Mouse (Mus musculus) testis, adult 2 months (tissue): ENCODE measurements at regions not wholly inside any gene's neighbourhood (a gene's known extent, or its start where the extent isn't known, plus 50 kb on each side); places are given as distances from the start of the nearest gene placed in this dataset.
"Not testable (repeated sequence)": the region's sequence is repeated elsewhere in the genome, so short reads cannot be mapped to it uniquely, and the experiment has no call there.

Source experiments
- H3K27ac ChIP-seq: fragments of 200-500 bp; 2 replicates; pipeline ENCODE4 v1.5.1; 2012; ENCODE audit warnings: low read depth, low read length; ENCODE audit not compliant: control insufficient read depth, insufficient read depth
- H3K27me3 ChIP-seq: fragments of 200-500 bp; 2 replicates; pipeline ENCODE4 v1.6.1; 2012; ENCODE audit warnings: mild to moderate bottlenecking, low read length, moderate library complexity; ENCODE audit not compliant: control insufficient read depth, insufficient read depth
- H3K36me3 ChIP-seq: fragments of 200-500 bp; 2 replicates; pipeline ENCODE4 v1.6.1; 2012; ENCODE audit warnings: mild to moderate bottlenecking, low read length; ENCODE audit not compliant: control insufficient read depth, insufficient read depth
- H3K4me1 ChIP-seq: fragments of 200-500 bp; 2 replicates; pipeline ENCODE4 v1.6.1; 2012; ENCODE audit warnings: low read length; ENCODE audit not compliant: control insufficient read depth, insufficient read depth
- H3K4me3 ChIP-seq: fragments of 200-500 bp; 2 replicates; pipeline ENCODE4 v1.5.1; 2012; ENCODE audit warnings: low read depth, mild to moderate bottlenecking, low read length, moderate library complexity, mixed read lengths; ENCODE audit not compliant: control insufficient read depth
- CTCF ChIP-seq: fragments of 200-500 bp; IDR thresholded peaks from 2 replicates; pipeline ENCODE4 v1.5.1; 2012; ENCODE audit warnings: low read depth, mild to moderate bottlenecking, inconsistent platforms, low read length, moderate library complexity; ENCODE audit not compliant: control insufficient read depth, insufficient read depth, insufficient replicate concordance
- POLR2A ChIP-seq: fragments of 200-500 bp; IDR thresholded peaks from 2 replicates; pipeline ENCODE4 v1.6.1; 2012; ENCODE audit warnings: low read depth, mild to moderate bottlenecking, inconsistent platforms, low read length, moderate library complexity; ENCODE audit not compliant: control insufficient read depth

DNA sequence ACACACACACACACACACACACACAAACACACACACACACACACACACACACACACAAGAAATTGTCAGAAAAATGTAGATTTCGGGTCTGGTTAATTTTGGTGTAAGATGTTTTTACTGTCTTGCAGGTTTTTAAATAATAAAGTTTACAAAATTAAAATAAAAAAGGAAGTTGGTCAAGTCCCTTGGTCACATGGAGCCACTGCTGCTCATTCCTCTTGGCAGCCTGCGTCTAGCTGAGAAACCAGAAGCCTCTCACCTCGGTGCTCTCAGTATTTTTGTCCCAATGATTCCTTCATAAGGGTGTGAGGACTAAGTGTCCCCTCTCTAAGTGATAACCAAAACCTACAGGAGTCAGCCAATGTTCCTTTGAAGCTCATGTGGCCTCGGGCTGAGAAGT, 76.8 kb upstream of the Smg1 start:
- Histone ChIP-seq H3K4me3 (no peak overlapping the region), H3K36me3 (no peaks in the 10 kb centered on the region), H3K4me1 (no peaks in the 10 kb centered on the region), H3K27me3 (no peaks in the 10 kb centered on the region), H3K27ac (no peak overlapping the region)
- no peak for TF ChIP-seq CTCF
- TF ChIP-seq POLR2A: no peak

GRCm38 (mm10) chr7:118318432-118319135, 75.1 kb upstream of the Smg1 start:
- H3K36me3 ChIP-seq: no peaks in the 10 kb centered on the region
- H3K27me3 ChIP-seq: no peaks in the 10 kb centered on the region
- no peak overlapping the region for H3K4me3 ChIP-seq
- TF ChIP-seq POLR2A (no peak), CTCF (no peak)
- H3K27ac ChIP-seq: no peak overlapping the region
- H3K4me1 ChIP-seq: no peaks in the 10 kb centered on the region

- H3K27ac ChIP-seq, H3K36me3 ChIP-seq, H3K27me3 ChIP-seq, H3K4me1 ChIP-seq, H3K4me3 ChIP-seq: not testable (repeated sequence)
Measured at GRCm38 (mm10) chr7:118314886-118315285, 71.4 kb upstream of the Smg1 start.

- H3K36me3 ChIP-seq: no peaks in the 10 kb centered on the region
- no peaks in the 10 kb centered on the region; the same call in 1 of the 2 replicates for H3K4me1 ChIP-seq
- H3K27ac ChIP-seq: no peak overlapping the region
- no peaks in the 10 kb centered on the region for H3K27me3 ChIP-seq
- no peak overlapping the region for H3K4me3 ChIP-seq
- TF ChIP-seq CTCF (no peak), POLR2A (no peak)
Measured at GRCm38 (mm10) chr7:118314228-118314658, 70.8 kb upstream of the Smg1 start.

DNA sequence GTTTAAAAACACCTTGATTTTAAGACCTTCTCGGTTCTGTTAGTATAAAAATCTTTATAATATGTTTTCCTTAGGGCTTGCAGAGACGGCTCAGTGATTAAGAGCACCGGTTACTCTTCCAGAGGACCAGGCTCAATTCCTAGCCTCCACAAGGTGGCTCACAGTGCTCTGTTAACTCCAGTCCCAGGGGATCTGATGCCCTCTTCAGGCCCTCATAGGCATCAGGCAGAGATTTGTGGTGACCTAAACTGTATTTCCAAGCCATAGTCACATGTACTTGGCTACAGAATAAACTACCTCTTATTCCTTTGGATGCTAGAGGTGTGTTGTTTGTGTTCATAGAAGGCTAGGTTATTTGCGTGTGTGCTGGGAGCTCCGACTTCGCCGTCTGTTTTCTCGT, 70.3 kb upstream of the Smg1 start:
- H3K4me1 ChIP-seq: no peaks in the 10 kb centered on the region; the same call in 1 of the 2 replicates
- no peak for TF ChIP-seq POLR2A
- TF ChIP-seq CTCF: no peak
- no peak overlapping the region for H3K27ac ChIP-seq
- no peaks in the 10 kb centered on the region for H3K36me3 ChIP-seq
- H3K4me3 ChIP-seq: no peak overlapping the region
- no peaks in the 10 kb centered on the region for H3K27me3 ChIP-seq

DNA sequence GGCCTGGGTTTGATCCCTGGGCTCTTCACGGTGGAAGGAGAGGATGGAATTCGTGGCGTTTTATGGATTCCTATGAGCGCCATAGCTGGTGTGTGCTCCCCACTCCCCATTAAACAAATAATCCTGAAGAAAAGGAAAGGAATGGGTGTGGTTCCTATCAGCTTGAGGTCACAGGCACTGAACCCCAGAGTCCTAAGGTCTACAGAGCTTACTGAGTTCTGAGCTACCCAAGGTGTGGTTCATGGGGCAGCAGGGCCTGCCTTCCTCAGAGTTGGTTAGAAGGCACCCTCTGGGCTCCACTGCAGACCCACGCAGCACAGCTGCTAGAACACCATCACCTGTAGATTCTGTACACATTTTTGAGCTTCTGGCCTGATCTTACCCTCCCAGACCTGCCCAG, 66.3 kb upstream of the Smg1 start:
- Histone ChIP-seq H3K4me3 (no peak overlapping the region), H3K27me3 (no peaks in the 10 kb centered on the region), H3K27ac (no peak overlapping the region), H3K36me3 (no peaks in the 10 kb centered on the region), H3K4me1 (no peaks in the 10 kb centered on the region; the same call in 1 of the 2 replicates)
- no peak for TF ChIP-seq POLR2A
- no peak for TF ChIP-seq CTCF

- H3K4me1 ChIP-seq: no peaks in the 10 kb centered on the region; the same call in 1 of the 2 replicates
- no peak overlapping the region for H3K4me3 ChIP-seq
- H3K27me3 ChIP-seq: no peaks in the 10 kb centered on the region
- TF ChIP-seq POLR2A (no peak), CTCF (no peak)
- H3K36me3 ChIP-seq: no peaks in the 10 kb centered on the region
- no peak overlapping the region for H3K27ac ChIP-seq
Measured at GRCm38 (mm10) chr7:118308882-118309281, 65.4 kb upstream of the Smg1 start.

GRCm38 (mm10) chr7:118304812-118305211, 61.3 kb upstream of the Smg1 start:
- Histone ChIP-seq H3K27ac (no peak overlapping the region), H3K4me3 (no peak overlapping the region), H3K36me3 (no peaks in the 10 kb centered on the region), H3K4me1 (no peaks in the 10 kb centered on the region), H3K27me3 (no peaks in the 10 kb centered on the region)
- TF ChIP-seq CTCF (peak; percentile 96; the same call in 1 of the 2 replicates), POLR2A (no peak)
